8 mouse cellular contexts compared by ENCODE assay signal in genomic region chr17:90455904-90456303, GRCm38 (mm10).
DNase-seq lines count a peak whose midpoint lies in the region; ATAC-seq and TF ChIP-seq lines count a peak whose summit lies in the region.

No protein-coding gene starts in this region.

- TF ChIP-seq POLR2A in cortical plate, adult 2 months (IDR thresholded peaks at IDR 0.05; ENCODE audit: extremely low read depth, insufficient read depth, low read length), result peak; percentile 95

- H3K4me2 ChIP-seq in lung, postnatal 0 days (replicated peaks; ENCODE audit: low read depth, low read length), result peak overlapping the region; percentile 45
- peak overlapping the region; percentile 95 for H3K4me2 ChIP-seq in limb, embryonic 11.5 days (ENCODE audit: low read depth, severe bottlenecking)
- H3K4me2 ChIP-seq in neural tube, embryonic 15.5 days, result peak overlapping the region; percentile 78

- no peak for TF ChIP-seq EP300 in lung, postnatal 0 days (IDR thresholded peaks at IDR 0.05)

- H3K4me1 ChIP-seq in lung, postnatal 0 days (ENCODE audit: insufficient read depth, low read depth, low read length), result no peaks in the 10 kb centered on the region
- no peaks in the 10 kb centered on the region; the same call in 1 of the 2 replicates for H3K4me1 ChIP-seq in cortical plate, adult 2 months (ENCODE audit: control insufficient read depth, insufficient read depth, low read length)
- no peaks in the 10 kb centered on the region for H3K4me1 ChIP-seq in limb, embryonic 11.5 days (ENCODE audit: control insufficient read depth, insufficient read depth, low read length)
- H3K4me1 ChIP-seq in neural tube, embryonic 15.5 days, result peaks cover 22% of the 10 kb centered on the region

- H3K36me3 ChIP-seq in lung, postnatal 0 days (ENCODE audit: insufficient read depth, low read length), result no peaks in the 10 kb centered on the region
- no peaks in the 10 kb centered on the region for H3K36me3 ChIP-seq in limb, embryonic 11.5 days (ENCODE audit: control insufficient read depth, insufficient read depth, low read length)
- no peaks in the 10 kb centered on the region for H3K36me3 ChIP-seq in neural tube, embryonic 15.5 days

- H3K9ac ChIP-seq in lung, postnatal 0 days (replicated peaks; ENCODE audit: low read depth), result no peak overlapping the region
- no peak overlapping the region; the same call in 1 of the 2 replicates for H3K9ac ChIP-seq in limb, embryonic 11.5 days (ENCODE audit: low read length)
- H3K9ac ChIP-seq in neural tube, embryonic 15.5 days (replicated peaks), result peak overlapping the region; percentile 83

- no peaks in the 10 kb centered on the region for H3K9me3 ChIP-seq in lung, postnatal 0 days (ENCODE audit: low read length)
- H3K9me3 ChIP-seq in limb, embryonic 11.5 days (ENCODE audit: control insufficient read depth, low read length), result no peaks in the 10 kb centered on the region
- H3K9me3 ChIP-seq in neural tube, embryonic 15.5 days (replicated peaks), result no peaks in the 10 kb centered on the region

- H3K27ac ChIP-seq in lung, postnatal 0 days (ENCODE audit: low read length), result no peak overlapping the region
- no peak overlapping the region for H3K27ac ChIP-seq in cortical plate, adult 2 months (ENCODE audit: insufficient read depth, low read length)
- H3K27ac ChIP-seq in limb, embryonic 11.5 days (replicated peaks; ENCODE audit: low read depth, low read length), result no peak overlapping the region
- peak overlapping the region; percentile 93 for H3K27ac ChIP-seq in neural tube, embryonic 15.5 days (replicated peaks)

- H3K4me3 ChIP-seq in lung, postnatal 0 days (ENCODE audit: low read depth, low read length), result peak overlapping the region; percentile 15; the same call in 1 of the 2 replicates
- H3K4me3 ChIP-seq in cortical plate, adult 2 months (ENCODE audit: insufficient read depth, low read length), result peak overlapping the region; percentile 97
- H3K4me3 ChIP-seq in limb, embryonic 11.5 days (ENCODE audit: low read depth, low read length), result peak overlapping the region; percentile 34
- H3K4me3 ChIP-seq in neural tube, embryonic 15.5 days (replicated peaks), result peak overlapping the region; percentile 73

- no peak; the same call in 1 of the 2 replicates for ATAC-seq in lung, postnatal 0 days
- peak; percentile 66 to 67 for ATAC-seq in hematopoietic stem cell, adult 5-6 weeks (replicated peaks in 1 of 2; ENCODE audit: insufficient read depth in 1 of 2, low FRiP score in 2 of 2, low TSS enrichment in 1 of 2, low read depth in 1 of 2, poor library complexity in 2 of 2, severe bottlenecking in 2 of 2)
- peak; percentile 31; the same call in 1 of the 2 replicates for ATAC-seq in limb, embryonic 11.5 days (ENCODE audit: insufficient number of reproducible peaks, low FRiP score, low TSS enrichment, low read depth)
- peak; percentile 73 for ATAC-seq in neural tube, embryonic 15.5 days (ENCODE audit: low FRiP score)

- H3K27me3 ChIP-seq in lung, postnatal 0 days (replicated peaks; ENCODE audit: insufficient read depth, low read length), result peaks cover 20% of the 10 kb centered on the region
- H3K27me3 ChIP-seq in limb, embryonic 11.5 days (ENCODE audit: control insufficient read depth, insufficient read depth, low read length), result peaks cover 23% of the 10 kb centered on the region
- no peaks in the 10 kb centered on the region for H3K27me3 ChIP-seq in neural tube, embryonic 15.5 days (replicated peaks)

- no peak for TF ChIP-seq CTCF in lung, postnatal 0 days (IDR thresholded peaks at IDR 0.05)
- no peak for TF ChIP-seq CTCF in cortical plate, adult 2 months (IDR thresholded peaks at IDR 0.05; ENCODE audit: extremely low read depth, insufficient read depth, low read length)

- under 1% methylated on average over 13 of the region's 13 CpGs for WGBS in lung, postnatal 0 days
- under 1% methylated on average over 13 of the region's 13 CpGs for WGBS in limb, embryonic 11.5 days
- WGBS in neural tube, embryonic 15.5 days, result under 1% methylated on average over 13 of the region's 13 CpGs

- peak; percentile 31 for DNase-seq in lung, postnatal 0 days (ENCODE audit: low spot score)
- DNase-seq in lung, adult 18-20 months, result no peak
- peak; percentile 66 for DNase-seq in limb, embryonic 11.5 days (ENCODE audit: low spot score)
- DNase-seq in spleen, adult 18-20 months, result no peak
- no peak for DNase-seq in kidney, adult 11 months

Comparison
In these comparisons a context has a peak if more than half of its experiments do, and no peak if none do; other contexts are left out.
1. DNase-seq: peak in lung, postnatal 0 days (single experiment) and limb, embryonic 11.5 days (single experiment); none in lung, adult 18-20 months (0 of 2), spleen, adult 18-20 months (0 of 2) and kidney, adult 11 months (single experiment).
2. H3K4me2 ChIP-seq: peak in every context shown above with its lines; median percentile 95 in limb, embryonic 11.5 days; 78 in neural tube, embryonic 15.5 days; 45 in lung, postnatal 0 days.
3. H3K4me3 ChIP-seq: peak in every context shown above with its lines; median percentile 97 in cortical plate, adult 2 months; 73 in neural tube, embryonic 15.5 days; 34 in limb, embryonic 11.5 days; 15 in lung, postnatal 0 days.